Mouse (Mus musculus) spleen, adult 2 months (tissue): ENCODE measurements around the gene Slc12a7. TPM values are rescaled to one million over a fixed set of nuclear protein-coding genes. Genes with fewer than 3 reads are reported as not detected.
A peak's percentile ranks its signal among the peaks of the same experiment; 100 is the strongest.

Source experiments
- DNase-seq, 2 experiments: peaks; one replicate each; pipeline versions ENCODE4 v3.0.0 to v3.0.0-alpha.2; 2012 to 2021; ENCODE audit warnings: low spot score in 2 of 2, low read depth in 1 of 2
- H3K27ac ChIP-seq: fragments of 200-500 bp; 2 replicates; pipeline ENCODE4 v1.5.1; 2012; ENCODE audit warnings: low read length, inconsistent platforms; ENCODE audit not compliant: insufficient read depth
- H3K27me3 ChIP-seq: fragments of 200-500 bp; 2 replicates; pipeline ENCODE4 v1.6.1; 2012; ENCODE audit warnings: mild to moderate bottlenecking, moderate library complexity, low read length, inconsistent platforms; ENCODE audit not compliant: control insufficient read depth, insufficient read depth
- H3K36me3 ChIP-seq: fragments of 200-500 bp; 2 replicates; pipeline ENCODE4 v1.6.1; 2012; ENCODE audit warnings: mild to moderate bottlenecking, low read length, inconsistent platforms; ENCODE audit not compliant: control insufficient read depth, insufficient read depth
- H3K4me1 ChIP-seq: fragments of 200-500 bp; 2 replicates; pipeline ENCODE4 v1.6.1; 2011; ENCODE audit warnings: inconsistent platforms; ENCODE audit not compliant: control insufficient read depth, insufficient read depth, insufficient read length
- H3K4me3 ChIP-seq: fragments of 200-500 bp; 2 replicates; pipeline ENCODE4 v1.5.1; 2011; ENCODE audit warnings: mild to moderate bottlenecking, inconsistent platforms; ENCODE audit not compliant: insufficient read depth, insufficient read length; ENCODE audit errors: extremely low read depth
- CTCF ChIP-seq: fragments of 200-500 bp; IDR thresholded peaks from 2 replicates; pipeline ENCODE4 v1.5.1; 2011; ENCODE audit warnings: mild to moderate bottlenecking, inconsistent platforms; ENCODE audit not compliant: insufficient read depth, insufficient read length, insufficient replicate concordance; ENCODE audit errors: extremely low read depth
- POLR2A ChIP-seq: fragments of 200-500 bp; IDR thresholded peaks from 2 replicates; pipeline ENCODE4 v1.6.1; 2011; ENCODE audit warnings: low read depth, low read length, inconsistent platforms
- WGBS: fragments of 180-500 bp; shearing (Covaris S2); methylation state at CpG from one replicate; pipeline ENCODE4 v1.1.7; 2018; 5-methylcytosine and 5-hydroxymethylcytosine counted together
- polyA plus RNA-seq: library from polyadenylated mRNA; depleted of rRNA; stranded (reverse); fragments of >200 nt; gene quantifications from 2 replicates; pipeline ENCODE4 v1.2.3, GENCODE M21; 2012

Slc12a7 gene
- polyA plus RNA-seq, 1 experiment: 56.2 TPM

DNA sequence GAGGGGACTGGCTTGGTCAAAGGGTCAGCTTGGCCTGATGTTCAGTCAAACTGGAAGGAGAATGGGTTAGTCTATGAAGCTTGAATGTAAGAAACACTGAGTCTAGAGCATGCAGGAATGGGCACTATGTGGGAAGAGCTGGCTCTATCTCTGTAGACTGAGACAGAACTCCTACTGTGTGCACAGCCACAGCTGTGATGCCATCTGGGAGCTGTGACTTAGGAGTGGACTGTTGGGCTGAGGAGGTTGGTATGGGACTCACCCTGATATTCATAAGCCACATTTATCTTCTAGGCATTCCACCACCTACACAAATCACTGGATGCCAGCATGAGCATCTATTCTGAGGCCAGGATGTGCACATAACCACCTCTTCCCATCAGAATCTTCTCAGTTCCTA, 24.5 kb downstream of the Slc12a7 start:
- no peak for TF ChIP-seq CTCF
- TF ChIP-seq POLR2A: no peak
- H3K27me3 ChIP-seq: no peaks in the 10 kb centered on the region
- DNase-seq: no peak
- no peak overlapping the region for H3K27ac ChIP-seq
- H3K4me3 ChIP-seq: no peak overlapping the region
- H3K4me1 ChIP-seq: no peaks in the 10 kb centered on the region
- no peaks in the 10 kb centered on the region for H3K36me3 ChIP-seq

- DNase-seq: no peak
- H3K36me3 ChIP-seq: no peaks in the 10 kb centered on the region
- H3K27me3 ChIP-seq: no peaks in the 10 kb centered on the region
- 86% methylated on average over 3 of the region's 3 CpGs for WGBS
- no peak overlapping the region for H3K4me3 ChIP-seq
- H3K27ac ChIP-seq: no peak overlapping the region
- H3K4me1 ChIP-seq: peaks cover 9% of the 10 kb centered on the region; the same call in 1 of the 2 replicates
- TF ChIP-seq CTCF (no peak), POLR2A (no peak)
Measured at GRCm38 (mm10) chr13:73759596-73759995, 26.7 kb downstream of the Slc12a7 start.

DNA sequence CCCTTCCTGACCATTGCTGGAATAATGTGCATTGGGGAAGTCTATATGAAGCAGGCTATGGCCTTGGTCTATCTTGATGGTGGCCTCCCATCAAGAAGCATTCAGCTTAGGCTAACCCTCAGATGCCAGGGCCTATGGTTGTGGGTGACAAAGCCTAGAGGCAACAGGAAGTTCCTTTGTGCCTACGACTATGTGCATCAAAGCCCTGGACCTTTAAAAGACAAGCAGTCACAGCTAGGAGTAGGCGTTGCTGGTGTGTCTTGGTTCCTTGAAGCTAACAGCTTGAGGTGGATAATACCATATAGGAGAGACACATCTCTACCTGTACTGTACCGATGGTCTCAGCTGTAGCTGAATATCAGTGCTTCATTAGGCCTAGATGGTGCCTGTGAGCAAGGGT, 27.2 kb downstream of the Slc12a7 start:
- H3K4me1 ChIP-seq: peaks cover 10% of the 10 kb centered on the region; the same call in 1 of the 2 replicates
- H3K36me3 ChIP-seq: no peaks in the 10 kb centered on the region
- H3K27ac ChIP-seq: no peak overlapping the region
- WGBS: 68% methylated on average over 3 of the region's 3 CpGs
- H3K27me3 ChIP-seq: no peaks in the 10 kb centered on the region
- TF ChIP-seq POLR2A: no peak
- no peak for TF ChIP-seq CTCF
- DNase-seq: no peak
- no peak overlapping the region for H3K4me3 ChIP-seq

GRCm38 (mm10) chr13:73762938-73763337, 30.0 kb downstream of the Slc12a7 start:
- WGBS: 75% methylated on average over 6 of the region's 6 CpGs
- peaks cover 10% of the 10 kb centered on the region; the same call in 1 of the 2 replicates for H3K4me1 ChIP-seq
- TF ChIP-seq POLR2A: no peak
- TF ChIP-seq CTCF: no peak
- peak overlapping the region; percentile 18; the same call in 1 of the 2 replicates for H3K27ac ChIP-seq
- no peak overlapping the region; the same call in 1 of the 2 replicates for H3K4me3 ChIP-seq
- no peaks in the 10 kb centered on the region for H3K36me3 ChIP-seq
- no peaks in the 10 kb centered on the region for H3K27me3 ChIP-seq
- DNase-seq: no peak

DNA sequence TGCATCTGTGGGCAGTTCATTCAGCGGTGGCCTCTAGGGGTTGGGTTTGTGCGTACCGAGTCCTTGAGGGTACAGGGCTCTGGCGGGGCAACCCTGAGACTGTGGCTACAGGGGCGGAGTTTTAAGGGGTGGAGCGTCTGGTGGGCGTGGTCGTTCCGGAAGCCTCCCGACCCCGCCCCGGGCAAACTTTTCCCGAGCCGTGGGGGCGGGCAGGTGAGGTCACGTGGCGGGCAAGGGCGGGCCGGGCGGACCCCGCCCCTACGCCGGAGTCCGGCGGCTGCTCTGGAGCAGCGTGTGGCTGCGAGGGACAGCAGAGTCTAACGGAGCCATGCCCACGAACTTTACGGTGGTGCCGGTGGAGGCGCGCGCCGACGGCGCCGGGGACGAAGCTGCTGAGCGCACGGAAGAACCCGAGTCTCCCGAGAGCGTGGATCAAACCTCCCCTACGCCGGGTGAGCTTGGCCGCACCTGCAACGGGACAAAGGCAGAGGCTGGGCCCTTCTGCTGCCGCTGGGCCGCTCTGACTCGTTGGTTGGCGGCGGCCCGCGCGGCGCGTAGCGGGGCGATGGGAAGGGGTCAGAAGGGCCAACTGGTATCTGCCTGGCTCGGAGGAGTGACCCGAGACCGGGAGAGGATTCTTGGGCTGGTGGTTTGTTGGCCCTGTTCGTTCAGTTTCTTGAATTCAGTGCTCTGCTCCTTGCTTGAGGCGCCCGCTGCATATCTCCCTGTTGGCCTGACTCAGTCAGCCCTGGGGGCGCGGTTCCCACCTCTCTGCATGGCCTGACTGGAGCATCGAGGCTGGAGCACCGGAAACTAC, 30.8 kb downstream of the Slc12a7 start:
- DNase-seq: peak; percentile 64 to 86
- Histone ChIP-seq H3K4me3 (peak overlapping the region; percentile 66), H3K36me3 (no peaks in the 10 kb centered on the region), H3K27me3 (no peaks in the 10 kb centered on the region), H3K4me1 (peaks cover 10% of the 10 kb centered on the region; the same call in 1 of the 2 replicates), H3K27ac (peak overlapping the region; percentile 18; the same call in 1 of the 2 replicates)
- TF ChIP-seq POLR2A (no peak), CTCF (no peak)
- under 1% methylated on average over 70 of the region's 70 CpGs for WGBS

DNA sequence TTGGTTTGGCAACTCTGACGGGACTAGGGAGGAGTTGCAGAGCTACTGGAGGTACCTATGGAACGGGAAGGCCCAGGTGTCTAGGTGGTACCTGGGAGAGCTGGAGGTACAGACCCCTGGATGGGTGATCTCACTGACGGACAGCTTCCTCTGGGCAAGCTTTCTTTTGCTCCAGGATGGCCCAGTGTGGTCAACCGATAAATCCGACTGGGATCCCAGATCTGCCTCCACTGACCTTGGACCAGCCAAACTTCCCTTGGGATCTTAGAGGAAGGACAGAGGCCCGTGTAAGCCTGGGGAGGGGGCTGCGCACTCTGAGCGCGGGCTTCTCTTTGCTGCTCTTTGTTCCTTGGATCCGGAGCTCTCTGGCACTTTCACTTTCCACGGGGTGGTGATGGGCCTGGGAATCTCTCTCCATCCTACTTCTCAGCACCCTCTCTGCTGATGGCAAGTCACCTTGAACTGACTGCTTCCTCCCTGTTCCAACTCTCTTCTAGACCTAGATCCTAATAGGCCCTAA, 31.4 kb downstream of the Slc12a7 start:
- H3K27ac ChIP-seq: no peak overlapping the region
- peak overlapping the region; percentile 66 for H3K4me3 ChIP-seq
- TF ChIP-seq CTCF (no peak), POLR2A (no peak)
- H3K27me3 ChIP-seq: no peaks in the 10 kb centered on the region
- H3K4me1 ChIP-seq: peaks cover 10% of the 10 kb centered on the region; the same call in 1 of the 2 replicates
- no peaks in the 10 kb centered on the region for H3K36me3 ChIP-seq
- DNase-seq: no peak
- 6% methylated on average over 11 of the region's 11 CpGs for WGBS

DNA sequence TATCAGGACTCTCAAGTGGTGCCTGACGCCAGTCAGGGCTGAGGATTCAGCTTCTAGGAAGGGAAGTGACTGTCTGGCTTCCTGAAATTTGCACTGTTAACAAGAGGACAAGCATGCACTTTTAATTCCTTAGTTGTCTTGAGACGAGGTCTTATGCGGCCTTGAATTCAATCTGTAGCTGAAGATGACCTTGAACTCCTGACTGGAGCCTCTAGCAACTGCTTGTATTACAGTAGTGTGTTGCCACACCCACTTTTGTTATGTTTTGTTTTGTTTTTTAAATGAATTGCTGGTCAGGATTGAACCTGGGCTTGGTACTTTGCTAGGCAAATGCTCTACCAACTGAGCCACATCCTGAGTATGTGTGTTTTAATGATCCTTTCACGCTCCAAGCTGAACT, 32.5 kb downstream of the Slc12a7 start:
- no peak overlapping the region for H3K27ac ChIP-seq
- peaks cover 10% of the 10 kb centered on the region; the same call in 1 of the 2 replicates for H3K4me1 ChIP-seq
- H3K27me3 ChIP-seq: no peaks in the 10 kb centered on the region
- TF ChIP-seq POLR2A: no peak
- TF ChIP-seq CTCF: no peak
- 69% methylated on average over 4 of the region's 4 CpGs for WGBS
- H3K4me3 ChIP-seq: no peak overlapping the region
- H3K36me3 ChIP-seq: no peaks in the 10 kb centered on the region
- no peak for DNase-seq
